Mouse (Mus musculus) brain, embryonic 14.5 days (tissue): ENCODE measurements at regions not wholly inside any gene's neighbourhood (a gene's known extent, or its start where the extent isn't known, plus 50 kb on each side); places are given as distances from the start of the nearest gene placed in this dataset.

ENCODE experiments used
- CTCF ChIP-seq: fragments of 200-500 bp; IDR thresholded peaks from 2 replicates; pipeline ENCODE4 v1.5.1; 2012; ENCODE audit warnings: inconsistent platforms, mild to moderate bottlenecking, moderate library complexity, borderline replicate concordance; ENCODE audit not compliant: insufficient read depth, insufficient read length; ENCODE audit errors: extremely low read depth
- POLR2A ChIP-seq: fragments of 200-500 bp; IDR thresholded peaks from 2 replicates; pipeline ENCODE4 v1.6.1; 2012; ENCODE audit warnings: mild to moderate bottlenecking, inconsistent platforms, borderline replicate concordance; ENCODE audit not compliant: poor library complexity, insufficient read depth, insufficient read length, severe bottlenecking; ENCODE audit errors: extremely low read depth

DNA sequence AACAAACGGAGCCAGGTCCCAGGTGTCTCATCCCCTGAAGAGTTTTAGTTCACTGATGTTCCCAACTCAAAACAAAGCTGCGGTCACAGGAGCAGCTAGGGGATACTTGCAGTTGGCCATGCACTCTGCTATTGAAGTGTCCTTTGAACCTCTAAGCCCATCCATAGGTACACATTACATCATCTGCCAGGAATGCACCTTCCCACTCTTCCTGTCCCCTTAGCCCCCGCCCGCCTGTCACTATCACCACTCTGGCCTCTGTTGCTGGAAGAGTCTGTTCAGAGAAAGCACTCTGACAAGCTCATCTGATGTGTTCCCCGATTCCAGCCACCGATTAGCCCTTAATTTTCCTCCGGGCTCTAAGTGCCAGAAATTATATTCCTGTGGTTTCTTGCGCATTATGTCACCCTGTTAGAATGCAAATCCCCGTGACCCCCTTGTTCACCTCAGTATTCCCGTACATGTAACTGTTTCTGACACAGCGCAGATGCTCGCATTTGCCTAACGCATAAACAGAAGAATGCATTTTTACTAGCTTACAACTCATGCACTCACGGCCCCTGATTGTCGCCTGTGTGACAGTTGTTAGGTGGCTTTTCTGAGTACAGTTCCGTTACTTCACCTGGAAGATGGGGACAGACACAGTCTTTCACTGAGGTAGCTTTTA, 93.8 kb downstream of the Gm11011 start:
- TF ChIP-seq POLR2A (no peak), CTCF (no peak)
